Mouse (Mus musculus) stomach, embryonic 16.5 days (tissue): ENCODE results near the gene Qrich2. TPM values are rescaled to one million over a fixed set of nuclear protein-coding genes. Genes with fewer than 3 reads are reported as not detected.
"Not testable (repeated sequence)": the region's sequence is repeated elsewhere in the genome, so short reads cannot be mapped to it uniquely, and the experiment has no call there.

Source experiments
- ATAC-seq: fragments of 200-750 bp; cut with Nextera tagmentation; 2 replicates; pipeline ENCODE4 v1.8.0; 2017; ENCODE audit warnings: moderate number of reproducible peaks, moderate TSS enrichment; ENCODE audit not compliant: insufficient read depth, low FRiP score
- H3K27ac ChIP-seq: fragments of 300-500 bp; sonication (generic); 2 replicates; pipeline ENCODE4 v1.5.1; 2014; ENCODE audit warnings: low read length
- H3K27me3 ChIP-seq: fragments of 300-500 bp; sonication (generic); 2 replicates; pipeline ENCODE4 v1.6.1; 2014; ENCODE audit warnings: low read length, control low read depth, mixed read lengths; ENCODE audit not compliant: control insufficient read depth, insufficient read depth
- H3K36me3 ChIP-seq: fragments of 300-500 bp; sonication (generic); 2 replicates; pipeline ENCODE4 v1.6.1; 2014; ENCODE audit warnings: low read length; ENCODE audit not compliant: control insufficient read depth, insufficient read depth
- H3K4me1 ChIP-seq: fragments of 300-500 bp; sonication (generic); 2 replicates; pipeline ENCODE4 v1.6.1; 2014; ENCODE audit warnings: low read length, control low read depth, mixed read lengths; ENCODE audit not compliant: control insufficient read depth, insufficient read depth
- H3K4me2 ChIP-seq: fragments of 300-500 bp; sonication (generic); 2 replicates; pipeline ENCODE4 v1.6.1; 2014; ENCODE audit warnings: low read depth, low read length, mixed read lengths
- H3K4me3 ChIP-seq: fragments of 300-500 bp; sonication (generic); replicated peaks from 2 replicates; pipeline ENCODE4 v1.5.1; 2014; ENCODE audit warnings: mild to moderate bottlenecking, low read length
- H3K9ac ChIP-seq: fragments of 300-500 bp; sonication (generic); 2 replicates; pipeline ENCODE4 v1.6.1; 2014; ENCODE audit warnings: low read length
- H3K9me3 ChIP-seq: fragments of 300-500 bp; sonication (generic); replicated peaks from 2 replicates; pipeline ENCODE4 v1.6.1; 2016; ENCODE audit warnings: low read length, control low read depth; ENCODE audit not compliant: control insufficient read depth
- WGBS: fragments of 180-500 bp; shearing (Covaris S2); extraction: QIAGEN DNeasy Blood & Tissue Kit; methylation state at CpG from one replicate; pipeline ENCODE4 v1.1.7; 2014; 5-methylcytosine and 5-hydroxymethylcytosine counted together
- polyA plus RNA-seq: library from polyadenylated mRNA; unstranded; fragments of >200 nt; fragmentation: Nextera tagmentation; extraction: Ambion mirVana; gene quantifications from 2 replicates; pipeline ENCODE4 v1.2.1, GENCODE M21; 2015

The Qrich2 gene
- polyA plus RNA-seq, 1 experiment from 2014 or later: 0.53 TPM

DNA sequence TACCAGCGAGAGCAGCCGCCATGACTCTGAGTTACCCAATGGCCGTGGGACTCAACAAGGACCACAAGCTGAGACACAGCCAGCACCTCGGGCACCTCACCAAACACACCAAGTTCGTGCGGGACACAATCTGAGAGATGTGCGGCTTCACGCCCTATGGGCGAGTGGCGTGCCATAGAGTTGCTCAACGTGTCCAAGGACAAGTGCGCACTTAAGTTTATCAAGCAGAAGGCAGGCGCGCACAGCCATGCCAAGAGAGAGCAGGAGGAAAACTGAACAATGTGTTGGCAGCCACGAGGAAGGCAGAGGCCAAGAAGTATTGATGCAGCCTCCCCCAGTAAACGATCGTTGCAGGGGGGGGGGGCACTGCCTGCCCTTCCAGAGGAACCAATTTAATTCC lies 38.5 kb upstream of the Qrich2 start:
- Histone ChIP-seq H3K4me1 (no peaks in the 10 kb centered on the region), H3K9me3 (no peaks in the 10 kb centered on the region), H3K27me3 (no peaks in the 10 kb centered on the region), H3K9ac (no peak overlapping the region), H3K27ac (no peak overlapping the region), H3K4me3 (no peak overlapping the region), H3K4me2 (no peak overlapping the region), H3K36me3 (no peaks in the 10 kb centered on the region)
- 91% methylated on average over 17 of the region's 17 CpGs for whole genome bisulfite sequencing
- ATAC-seq: no peak

DNA sequence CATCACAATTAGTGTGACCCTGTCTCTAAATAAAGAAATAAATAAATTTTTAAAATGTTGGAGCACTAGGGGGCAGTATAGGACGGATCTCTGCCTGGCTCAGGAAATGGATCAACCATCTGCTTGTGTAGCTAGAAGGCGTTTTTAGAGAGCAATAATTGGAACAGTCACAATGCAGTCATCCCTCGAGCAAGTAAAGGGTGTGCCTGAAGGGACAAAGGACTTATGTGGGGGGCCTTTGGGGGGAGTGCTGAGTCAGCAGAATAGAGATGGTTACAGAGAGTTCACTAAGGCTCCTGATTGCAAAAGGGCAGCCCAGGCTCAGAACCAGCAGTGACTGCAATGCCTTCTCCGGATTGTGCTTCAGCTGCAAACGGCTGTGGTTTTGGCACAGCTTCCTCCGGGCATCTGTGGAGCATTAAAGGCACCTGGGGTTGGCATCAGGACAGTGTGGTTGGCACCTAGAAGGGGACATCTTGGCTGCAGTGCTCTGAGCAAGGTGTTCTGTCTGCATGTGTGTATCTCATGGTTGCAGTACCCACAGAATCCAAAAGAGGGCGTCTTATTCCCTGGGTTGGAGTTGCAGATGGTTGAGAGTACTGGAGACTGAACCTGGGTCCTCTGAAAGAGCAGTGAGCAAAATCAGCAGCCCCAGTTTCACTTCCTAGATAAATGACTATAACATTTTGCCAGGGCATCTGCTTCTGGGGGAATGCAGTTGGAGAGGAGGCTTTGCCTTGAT lies 35.1 kb upstream of the Qrich2 start:
- peak; percentile 26; the same call in 1 of the 2 replicates for ATAC-seq
- H3K36me3 ChIP-seq: no peaks in the 10 kb centered on the region
- H3K27ac ChIP-seq: no peak overlapping the region
- H3K4me3 ChIP-seq: no peak overlapping the region
- 27% methylated on average over 7 of the region's 7 CpGs for WGBS
- H3K9me3 ChIP-seq: no peaks in the 10 kb centered on the region
- H3K9ac ChIP-seq: no peak overlapping the region
- H3K4me2 ChIP-seq: no peak overlapping the region
- H3K4me1 ChIP-seq: no peaks in the 10 kb centered on the region
- H3K27me3 ChIP-seq: no peaks in the 10 kb centered on the region

DNA sequence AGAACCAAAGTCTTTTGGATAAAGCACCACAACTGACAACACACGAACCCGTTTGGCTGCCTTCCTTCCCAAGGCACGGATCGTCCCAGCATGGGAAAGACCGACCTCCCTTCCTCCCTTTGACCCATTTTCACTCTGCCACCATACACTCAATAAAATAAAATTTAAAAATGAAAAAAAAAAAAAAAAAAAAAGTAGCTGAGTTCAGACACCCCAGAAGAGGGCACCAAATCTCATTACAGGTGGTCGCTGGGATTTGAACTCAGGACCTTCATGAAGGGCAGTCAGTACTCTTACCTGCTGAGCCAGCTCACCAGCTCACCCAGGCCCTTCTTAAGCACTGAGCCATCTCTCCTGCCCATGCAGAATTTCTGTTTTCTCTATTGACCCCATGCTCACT lies 33.0 kb upstream of the Qrich2 start:
- no peak overlapping the region; the same call in 1 of the 2 replicates for H3K4me3 ChIP-seq

DNA sequence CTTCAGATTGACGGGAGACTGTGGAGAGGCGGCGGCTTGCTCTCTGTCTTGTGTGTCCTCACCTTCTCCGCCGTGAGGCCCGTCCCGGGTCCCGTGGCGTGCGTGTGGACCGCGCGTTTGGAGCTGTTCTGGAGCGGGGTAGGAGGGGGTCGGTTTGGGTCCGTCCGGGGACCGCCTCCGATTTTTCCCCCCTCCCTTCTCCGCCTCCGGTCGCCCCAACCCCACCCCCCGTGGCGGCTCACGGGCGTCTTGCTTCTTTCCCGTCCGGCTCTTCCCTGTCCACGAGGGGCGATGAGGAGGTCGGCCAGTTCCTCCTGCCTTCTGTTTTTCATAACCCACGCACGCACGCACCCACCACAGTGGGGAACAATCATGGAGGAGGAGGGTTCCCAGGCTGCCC lies 32.6 kb upstream of the Qrich2 start:
- H3K36me3 ChIP-seq: no peaks in the 10 kb centered on the region
- H3K4me1 ChIP-seq: peaks cover 11% of the 10 kb centered on the region
- H3K27me3 ChIP-seq: no peaks in the 10 kb centered on the region
- H3K4me2 ChIP-seq: peak overlapping the region; percentile 58
- WGBS: 26% methylated on average over 34 of the region's 34 CpGs
- peak overlapping the region; percentile 36 for H3K4me3 ChIP-seq
- H3K27ac ChIP-seq: no peak overlapping the region
- no peak for ATAC-seq
- H3K9ac ChIP-seq: peak overlapping the region; percentile 66
- no peaks in the 10 kb centered on the region for H3K9me3 ChIP-seq

More for the DNA sequence above, 33.0 kb upstream of the Qrich2 start:
- H3K27ac ChIP-seq: no peak overlapping the region
- no peaks in the 10 kb centered on the region for H3K9me3 ChIP-seq
- H3K27me3 ChIP-seq: no peaks in the 10 kb centered on the region
- 40% methylated on average over 6 of the region's 6 CpGs for WGBS
- peaks cover 9% of the 10 kb centered on the region for H3K4me1 ChIP-seq
- no peak overlapping the region for H3K9ac ChIP-seq
- no peak for ATAC-seq
- H3K36me3 ChIP-seq: no peaks in the 10 kb centered on the region
- H3K4me2 ChIP-seq: peak overlapping the region; percentile 58; the same call in 1 of the 2 replicates

DNA sequence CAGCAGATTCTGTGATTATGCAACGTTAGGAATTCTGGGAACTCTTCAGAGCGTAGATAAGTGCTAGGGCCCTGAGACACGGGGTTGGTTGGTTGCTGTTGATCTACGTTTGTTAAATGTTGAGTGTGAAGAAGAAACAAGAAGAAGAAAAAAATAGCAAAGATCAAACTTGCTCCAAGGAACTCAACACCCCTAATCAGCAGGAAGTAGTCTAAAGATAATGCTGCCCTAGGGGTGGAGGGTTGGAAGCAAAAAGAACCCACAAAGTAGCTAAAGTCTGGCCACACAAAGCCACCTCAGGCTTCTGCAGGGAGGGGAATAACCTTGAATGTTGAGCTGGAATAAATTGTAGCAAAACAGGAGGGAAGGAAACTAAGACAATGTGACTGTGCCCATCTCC lies 31.3 kb upstream of the Qrich2 start:
- WGBS: 72% methylated on average over 4 of the region's 4 CpGs
- Histone ChIP-seq H3K4me1 (peaks cover 11% of the 10 kb centered on the region), H3K36me3 (no peaks in the 10 kb centered on the region), H3K27me3 (no peaks in the 10 kb centered on the region), H3K9me3 (no peaks in the 10 kb centered on the region), H3K9ac (no peak overlapping the region), H3K27ac (no peak overlapping the region), H3K4me2 (no peak overlapping the region), H3K4me3 (no peak overlapping the region)
- ATAC-seq: no peak

DNA sequence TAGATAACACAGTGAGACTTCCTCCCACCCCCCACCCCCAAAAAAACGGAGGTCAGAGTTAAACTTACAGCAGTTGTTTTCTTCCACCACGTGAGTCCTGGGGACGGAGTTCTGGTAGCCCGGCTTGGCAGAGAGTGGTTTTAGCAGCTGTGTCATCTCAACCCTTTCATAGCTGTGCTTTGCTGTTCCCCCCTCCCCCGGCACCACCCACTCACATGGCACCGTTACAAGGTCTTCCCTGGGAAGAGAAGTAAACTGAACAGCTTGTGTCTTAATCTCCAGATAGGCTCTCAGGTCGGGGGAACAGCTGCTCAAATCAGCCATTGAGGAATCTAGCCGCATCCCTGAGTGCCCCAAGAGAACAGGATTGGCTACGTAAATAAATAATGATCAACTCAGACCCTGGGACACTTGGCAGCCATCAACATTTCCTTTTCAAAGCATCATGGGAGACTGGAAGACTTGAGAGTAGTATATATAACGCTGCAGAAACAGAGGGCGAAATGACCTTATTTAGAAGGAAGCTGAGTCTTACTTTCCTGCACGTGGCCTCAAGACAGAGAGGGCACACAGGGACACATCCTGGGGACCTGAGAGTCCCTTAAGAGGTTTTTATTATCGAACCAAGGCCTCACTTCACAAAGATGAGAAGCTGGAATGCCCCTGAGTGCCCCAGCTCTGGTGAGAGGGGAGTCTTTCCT lies 28.6 kb upstream of the Qrich2 start:
- WGBS: 30% methylated on average over 13 of the region's 13 CpGs
- Histone ChIP-seq H3K9me3 (no peaks in the 10 kb centered on the region), H3K27ac (peak overlapping the region; percentile 97), H3K4me1 (peaks cover 20% of the 10 kb centered on the region), H3K4me3 (peak overlapping the region; percentile 17; the same call in 1 of the 2 replicates), H3K27me3 (no peaks in the 10 kb centered on the region), H3K9ac (peak overlapping the region; percentile 41), H3K36me3 (no peaks in the 10 kb centered on the region), H3K4me2 (peak overlapping the region; percentile 1; the same call in 1 of the 2 replicates)
- peak; percentile 67 for ATAC-seq

DNA sequence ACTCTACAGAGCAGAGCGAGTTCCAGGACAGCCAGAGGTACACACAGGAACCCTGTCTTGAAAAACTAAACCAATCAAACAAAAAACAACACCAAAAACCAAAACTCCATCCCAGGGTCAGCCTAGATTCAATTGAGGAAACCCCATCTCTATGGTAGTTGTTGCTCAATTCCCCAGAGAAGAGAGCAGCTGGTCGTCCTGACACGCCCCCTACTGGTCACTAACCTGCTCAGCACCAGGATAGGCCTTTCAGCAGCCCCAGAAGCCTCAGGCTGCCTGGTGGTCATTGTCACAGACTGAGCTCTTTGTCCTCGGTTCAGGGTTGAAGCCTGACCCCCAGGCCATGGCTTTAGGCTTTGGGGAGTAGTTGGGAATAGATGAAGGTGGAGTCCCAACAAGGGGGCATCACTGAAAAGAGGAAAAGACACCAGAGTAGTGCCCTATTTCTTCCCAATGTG lies 27.8 kb upstream of the Qrich2 start, which contains the start of gene Prpsap1:
TSS of gene Prpsap1 (minus strand) at position 408 of the 458 bp plus-strand sequence.
- Histone ChIP-seq H3K4me2 (peak within 1 kb of the TSS; percentile 7; the same call in 1 of the 2 replicates), H3K27me3 (no peaks in the 10 kb centered on the region), H3K9me3 (no peaks in the 10 kb centered on the region), H3K9ac (peak within 1 kb of the TSS; percentile 41), H3K27ac (peak within 1 kb of the TSS; percentile 97), H3K36me3 (no peaks in the 10 kb centered on the region), H3K4me1 (peaks cover 24% of the 10 kb centered on the region), H3K4me3 (peak within 1 kb of the TSS; percentile 17; the same call in 1 of the 2 replicates)
- no peak for ATAC-seq
- WGBS: 25% methylated on average over 4 of the region's 4 CpGs

DNA sequence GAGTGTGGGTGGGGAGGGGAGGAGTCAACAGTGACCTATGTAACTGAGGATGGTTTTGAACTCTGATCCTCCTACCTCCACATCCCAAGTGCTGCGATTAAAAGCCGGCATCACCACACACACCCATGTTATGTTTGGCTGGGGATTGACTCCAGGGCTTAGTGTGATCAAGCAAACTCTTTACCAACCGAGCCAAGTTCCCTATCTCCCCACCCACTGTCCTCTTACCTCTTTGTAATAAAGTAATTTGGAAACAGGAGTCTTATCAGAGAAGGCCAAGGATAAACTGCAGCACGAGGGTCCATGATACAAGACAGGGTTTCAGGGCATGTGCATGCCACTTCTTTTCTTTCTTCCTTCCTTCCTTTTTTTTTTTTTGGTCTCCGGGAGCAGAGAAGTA lies 27.1 kb upstream of the Qrich2 start:
- no peaks in the 10 kb centered on the region for H3K27me3 ChIP-seq
- 0 out of 2 replicates have a peak overlapping the region, but pooled peaks have one; percentile 7 for H3K4me2 ChIP-seq
- H3K27ac ChIP-seq: no peak overlapping the region
- ATAC-seq: no peak
- no peaks in the 10 kb centered on the region for H3K9me3 ChIP-seq
- H3K4me3 ChIP-seq: no peak overlapping the region
- H3K36me3 ChIP-seq: no peaks in the 10 kb centered on the region
- H3K4me1 ChIP-seq: peaks cover 27% of the 10 kb centered on the region
- WGBS: 66% methylated on average over 5 of the region's 5 CpGs
- no peak overlapping the region for H3K9ac ChIP-seq

DNA sequence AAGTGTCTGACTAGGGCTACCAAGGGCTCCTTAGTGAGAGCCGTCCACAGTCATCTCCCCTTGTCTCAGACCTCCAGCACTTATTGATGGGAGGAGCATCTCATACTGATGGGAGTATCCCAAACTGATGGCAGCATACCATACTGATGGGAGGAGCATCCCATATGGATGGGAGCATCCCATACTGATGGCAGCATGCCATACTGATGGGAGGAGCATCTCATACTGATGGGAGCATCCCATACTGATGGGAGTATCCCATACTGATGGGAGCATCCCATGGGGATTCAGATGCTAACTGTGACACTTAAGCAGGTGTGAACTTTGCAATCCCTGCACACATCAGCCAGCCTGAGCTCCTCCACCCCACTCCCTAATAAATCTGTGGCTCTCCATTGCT lies 26.5 kb upstream of the Qrich2 start:
- WGBS: 86% methylated on average over 1 of the region's 1 CpGs
- not testable (repeated sequence) for ATAC-seq, H3K9me3 ChIP-seq, H3K4me3 ChIP-seq, H3K27ac ChIP-seq, H3K4me2 ChIP-seq, H3K9ac ChIP-seq, H3K36me3 ChIP-seq, H3K27me3 ChIP-seq
- H3K4me1 ChIP-seq: peaks cover 27% of the 10 kb centered on the region
